Mouse (Mus musculus): ENCODE results near the gene Dlx5. TPM values are rescaled to one million over a fixed set of nuclear protein-coding genes. Genes with fewer than 3 reads are reported as not detected.

The Dlx5 gene
- total and polyA plus RNA-seq, 3 experiments, result not detected

Other genes with a start within 250 kb of the Dlx5 start
- gene Dlx6, start 18.8 kb downstream of the Dlx5 start, total RNA-seq (2012; rRNA removed), result not detected in 2 replicates
- not detected for gene Dlx6, start 18.8 kb downstream of the Dlx5 start, polyA plus RNA-seq (2012; ENCODE audit: insufficient read depth in 1 of 2, insufficient read length in 2 of 2, low read depth in 1 of 2, low replicate concordance in 2 of 2, missing spikeins in 1 of 2)
- gene Sdhaf3, start 73.9 kb upstream of the Dlx5 start, total RNA-seq (2012; rRNA removed), result 6.1 and 6.6 TPM in 2 replicates
- gene Sdhaf3, start 73.9 kb upstream of the Dlx5 start, polyA plus RNA-seq (2012; ENCODE audit: insufficient read depth in 1 of 2, insufficient read length in 2 of 2, low read depth in 1 of 2, low replicate concordance in 2 of 2, missing spikeins in 1 of 2), result 10 to 100 TPM in 1 of 2 experiments, 1 to 10 TPM in 1; 7.5 to 44.7 TPM

Measured in MEL (cell line).